In genomic region chr19:37233561-37234539, GRCm38 (mm10) we compare ENCODE assay signal across 7 mouse cellular contexts. TPM values are rescaled to one million over a fixed set of nuclear protein-coding genes. Genes with fewer than 3 reads are reported as not detected.
A peak's percentile ranks its signal among the peaks of the same experiment; 100 is the strongest.
DNase-seq lines count a peak whose midpoint lies in the region; ATAC-seq and TF ChIP-seq lines count a peak whose summit lies in the region.

No protein-coding gene starts in this region.

- no peaks in the 10 kb centered on the region; the same call in 1 of the 2 replicates for H3K4me1 ChIP-seq in lung, embryonic 14.5 days (ENCODE audit: insufficient read depth)
- H3K4me1 ChIP-seq in forebrain, embryonic 15.5 days: peaks cover 18% of the 10 kb centered on the region
- H3K4me1 ChIP-seq in liver, adult 2 months (ENCODE audit: control insufficient read depth, insufficient read depth, low read length): peaks cover 8% of the 10 kb centered on the region; the same call in 1 of the 2 replicates

- no peaks in the 10 kb centered on the region for H3K9me3 ChIP-seq in lung, embryonic 14.5 days (ENCODE audit: low read depth, low read length)
- no peaks in the 10 kb centered on the region for H3K9me3 ChIP-seq in forebrain, embryonic 15.5 days

- no peaks in the 10 kb centered on the region for H3K79me2 ChIP-seq in liver, adult 2 months (ENCODE audit: control insufficient read depth, insufficient read depth, low read length)

- peaks cover 26% of the 10 kb centered on the region for H3K27me3 ChIP-seq in lung, embryonic 14.5 days (ENCODE audit: insufficient read depth, low read length)
- H3K27me3 ChIP-seq in forebrain, embryonic 15.5 days: peaks cover 10% of the 10 kb centered on the region; the same call in 1 of the 2 replicates
- H3K27me3 ChIP-seq in liver, adult 2 months (ENCODE audit: control insufficient read depth, insufficient read depth, low read length): no peaks in the 10 kb centered on the region; the same call in 1 of the 2 replicates

- peak; percentile 32 for DNase-seq in lung, embryonic 14.5 days
- DNase-seq in lung, postnatal 36 days: no peak
- DNase-seq in cerebellum, adult 9-10 months: peak; percentile 24
- no peak for DNase-seq in liver, adult 2 months (ENCODE audit: extremely low read depth, low read depth, low spot score)
- peak; percentile 70 to 76 for DNase-seq in spleen, postnatal 10 days (ENCODE audit: low spot score in 2 of 2)
- DNase-seq in right cerebral cortex, postnatal 36 days (ENCODE audit: low spot score in 2 of 2): no peak

- peak; percentile 18; the same call in 1 of the 2 replicates for TF ChIP-seq CTCF in lung, embryonic 14.5 days (IDR thresholded peaks at IDR 0.05; ENCODE audit: low read depth)
- TF ChIP-seq CTCF in liver, adult 2 months (IDR thresholded peaks at IDR 0.05; ENCODE audit: low read depth, low read length): 0 out of 2 replicates have a peak, but pooled peaks have one; percentile 7

- peak overlapping the region; percentile 58 for H3K4me2 ChIP-seq in lung, embryonic 14.5 days
- H3K4me2 ChIP-seq in forebrain, embryonic 15.5 days (replicated peaks): peak overlapping the region; percentile 85

- ATAC-seq in lung, embryonic 14.5 days (ENCODE audit: insufficient read depth): no peak
- peak; percentile 80 for ATAC-seq in forebrain, embryonic 15.5 days (replicated peaks)

- peak overlapping the region; percentile 36 for H3K4me3 ChIP-seq in lung, embryonic 14.5 days (ENCODE audit: low read depth, low read length)
- peak overlapping the region; percentile 48 for H3K4me3 ChIP-seq in forebrain, embryonic 15.5 days
- peak overlapping the region; percentile 19; the same call in 1 of the 2 replicates for H3K4me3 ChIP-seq in liver, adult 2 months (ENCODE audit: insufficient read depth, low read depth, low read length)

- 5% methylated on average over 63 of the region's 63 CpGs for WGBS in lung, embryonic 14.5 days
- WGBS in forebrain, embryonic 15.5 days: 3% methylated on average over 63 of the region's 63 CpGs
- WGBS in liver, adult 2 months: 8% methylated on average over 63 of the region's 63 CpGs

- no peak overlapping the region for H3K27ac ChIP-seq in lung, embryonic 14.5 days (ENCODE audit: low read depth)
- H3K27ac ChIP-seq in forebrain, embryonic 15.5 days (replicated peaks): no peak overlapping the region
- H3K27ac ChIP-seq in liver, adult 2 months (replicated peaks; ENCODE audit: insufficient read depth, low read depth, low read length): no peak overlapping the region

- TF ChIP-seq POLR2A in liver, adult 2 months (IDR thresholded peaks at IDR 0.05; ENCODE audit: extremely low read depth, insufficient read depth, low read length): no peak

- H3K9ac ChIP-seq in lung, embryonic 14.5 days: no peak overlapping the region; the same call in 1 of the 2 replicates
- peak overlapping the region; percentile 43 for H3K9ac ChIP-seq in forebrain, embryonic 15.5 days (replicated peaks)
- H3K9ac ChIP-seq in liver, adult 2 months (ENCODE audit: low read depth, low read length): no peak overlapping the region

- no peaks in the 10 kb centered on the region for H3K36me3 ChIP-seq in lung, embryonic 14.5 days (ENCODE audit: insufficient read depth)
- no peaks in the 10 kb centered on the region for H3K36me3 ChIP-seq in forebrain, embryonic 15.5 days
- no peaks in the 10 kb centered on the region for H3K36me3 ChIP-seq in liver, adult 2 months (ENCODE audit: control insufficient read depth, insufficient read depth, low read length)

RNA-seq across cellular contexts. Expression of gene Cpeb3, which starts 25.4 kb away (rescaled TPM):
- 0.63 and 0.95 TPM in 2 replicates for polyA plus RNA-seq in lung, embryonic 14.5 days (2014; fragmentation: Nextera tagmentation; extraction: Ambion mirVana)
- 7.4 and 10.1 TPM in 2 replicates for polyA plus RNA-seq in forebrain, embryonic 15.5 days (2015; fragmentation: Nextera tagmentation; extraction: Ambion mirVana)
- 6.4 and 8.9 TPM in 2 replicates for total RNA-seq in liver, adult 2 months (2014; rRNA removed)
- polyA plus RNA-seq in liver, adult 2 months (2012; rRNA removed): 4.3 TPM in 2 replicates

RNA-seq across cellular contexts. Expression of gene March5, which starts 26.5 kb away (rescaled TPM):
- 113 and 114 TPM in 2 replicates for polyA plus RNA-seq in lung, embryonic 14.5 days (2014; fragmentation: Nextera tagmentation; extraction: Ambion mirVana)
- polyA plus RNA-seq in forebrain, embryonic 15.5 days (2015; fragmentation: Nextera tagmentation; extraction: Ambion mirVana): 124 and 135 TPM in 2 replicates
- 84.0 and 93.1 TPM in 2 replicates for total RNA-seq in liver, adult 2 months (2014; rRNA removed)
- 33.8 and 38.5 TPM in 2 replicates for polyA plus RNA-seq in liver, adult 2 months (2012; rRNA removed)

Comparison
In these comparisons a context has a peak if more than half of its experiments do, and no peak if none do; other contexts are left out.
1. DNase-seq: peak in lung, embryonic 14.5 days (single experiment), cerebellum, adult 9-10 months (single experiment) and spleen, postnatal 10 days (2 of 2); none in lung, postnatal 36 days (single experiment), liver, adult 2 months (single experiment) and right cerebral cortex, postnatal 36 days (0 of 2).
2. Peak in every context shown above with its lines, with median percentiles within 50 percentile points of each other: H3K4me3 ChIP-seq.